Mouse (Mus musculus): Measurements from ENCODE around the gene Npepps.
A peak's percentile ranks its signal among the peaks of the same experiment; 100 is the strongest.
"Not testable (repeated sequence)": the region's sequence is repeated elsewhere in the genome, so short reads cannot be mapped to it uniquely, and the experiment has no call there.

DNA sequence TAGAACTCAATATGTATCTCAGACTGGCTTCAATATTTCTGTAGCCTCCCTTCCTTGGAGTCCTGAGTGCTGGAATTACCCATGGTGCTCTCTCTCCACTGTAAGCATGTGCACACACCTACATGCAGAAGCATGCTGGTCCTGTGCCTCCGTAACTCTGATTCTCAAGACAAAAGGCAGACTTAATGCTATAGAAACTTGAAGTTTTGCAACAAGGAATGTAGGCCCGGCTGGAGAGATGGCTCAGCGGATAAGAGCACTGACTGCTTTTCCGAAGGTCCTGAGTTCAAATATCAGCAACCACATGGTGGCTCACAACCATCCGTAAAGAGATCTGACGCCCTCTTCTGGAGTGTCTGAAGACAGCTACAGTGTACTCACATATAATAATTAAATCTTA lies 90.8 kb downstream of the Npepps start:
- not testable (repeated sequence) for TF ChIP-seq POLR2A (IDR thresholded peaks at IDR 0.05; ENCODE audit: insufficient read depth, low read depth, low read length)
- 0 out of 2 replicates have a peak, but pooled peaks have one; percentile 13 for TF ChIP-seq CTCF (IDR thresholded peaks at IDR 0.05)

Measured in heart, adult 2 months (tissue).